Mouse (Mus musculus) heart, postnatal 36 days (tissue): Measurements from ENCODE around the gene Tubb5. TPM values are rescaled to one million over a fixed set of nuclear protein-coding genes. Genes with fewer than 3 reads are reported as not detected.
A peak's percentile ranks its signal among the peaks of the same experiment; 100 is the strongest.
"Not testable (repeated sequence)": the region's sequence is repeated elsewhere in the genome, so short reads cannot be mapped to it uniquely, and the experiment has no call there.

Source experiments
- DNase-seq, 2 experiments: peaks; one replicate each; pipeline ENCODE4 v3.0.0; 2021 to 2022
- intact Hi-C: fragments of 180-260 bp; cut with DNase I; formaldehyde crosslinking; loops from one replicate; pipeline ENCODE4 v1.15.1; 2025
- total RNA-seq, 2 experiments: library from RNA; stranded (reverse); gene quantifications; 2 replicates each; pipeline ENCODE4 v1.2.3; 2021

Gene Tubb5
- total RNA-seq, 2 experiments from 2014 or later, result 87.6 to 91.6 TPM

GRCm38 (mm10) chr17:35861198-35861857 lies 23.2 kb upstream of the Tubb5 start, which contains the start of gene Nrm:
Nrm (plus strand) TSS chr17:35861318.
- intact Hi-C loops, result loop anchor here (2.0 kb wide), 1 partner anchor 19 kb away; no protein-coding TSS in a partner anchor
- DNase-seq, result peak; percentile 91 to 98

GRCm38 (mm10) chr17:35860831-35861197 lies 22.7 kb upstream of the Tubb5 start:
- DNase-seq, result no peak

DNA sequence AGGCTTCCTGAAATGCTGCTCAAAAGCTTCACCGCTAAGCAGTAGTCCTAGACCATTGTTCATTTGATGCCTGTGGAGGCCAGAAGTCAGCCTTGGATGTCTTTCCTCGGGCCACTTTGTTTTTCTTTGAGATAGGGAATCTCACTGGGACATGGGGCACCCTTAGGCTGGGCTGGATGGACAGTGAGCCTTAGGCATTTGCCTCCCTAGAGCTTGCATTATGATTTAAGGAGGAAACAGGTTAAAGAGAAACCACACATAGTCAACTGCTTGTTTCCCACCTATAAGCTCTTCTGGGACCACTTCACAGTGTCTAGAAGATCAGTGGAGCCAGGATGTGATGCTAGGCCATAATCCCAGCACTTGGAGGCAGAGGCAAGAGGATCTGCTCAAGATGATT lies 21.7 kb upstream of the Tubb5 start:
- intact Hi-C loops, result loop anchor here (2.0 kb wide), 1 partner anchor 17 kb away; no protein-coding TSS in a partner anchor
- no peak for DNase-seq

More at GRCm38 (mm10) chr17:35860831-35861197, 22.7 kb upstream of the Tubb5 start:
- intact Hi-C loops, result loop anchor here (2.0 kb wide), 1 partner anchor 18 kb away; no protein-coding TSS in a partner anchor

DNA sequence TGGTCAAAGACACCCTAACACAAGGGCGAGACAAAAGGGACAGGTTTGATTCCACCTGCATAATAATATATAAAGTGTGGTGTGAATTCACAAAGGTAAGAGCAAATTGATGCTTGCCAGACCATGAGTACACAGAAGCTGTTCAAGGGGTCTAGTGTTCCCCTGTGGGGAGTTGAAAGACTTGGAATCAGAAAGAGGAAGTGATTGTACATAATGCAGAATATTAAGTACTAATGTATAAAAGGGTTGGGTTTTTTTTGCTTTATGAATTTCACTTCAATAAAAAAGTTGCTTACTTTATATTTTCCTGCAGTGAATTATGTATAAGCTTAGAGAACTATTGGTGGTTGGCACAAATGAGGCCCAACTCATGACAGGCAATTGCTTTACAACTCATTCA lies 21.3 kb upstream of the Tubb5 start:
- DNase-seq, result no peak
- intact Hi-C loops, result no loop called here

- DNase-seq, result no peak
- intact Hi-C loops, result no loop called here
Measured at GRCm38 (mm10) chr17:35850974-35851373, 12.9 kb upstream of the Tubb5 start.

GRCm38 (mm10) chr17:35848112-35848511 lies 10.0 kb upstream of the Tubb5 start:
- intact Hi-C loops, result no loop called here
- no peak for DNase-seq

- no peak for DNase-seq
- intact Hi-C loops, result loop anchor here (2.0 to 5.0 kb wide), 2 partner anchors 17 to 124 kb away; partner anchors contain the start of genes Abcf1 and Nrm
Measured at GRCm38 (mm10) chr17:35843514-35843913, 5.4 kb upstream of the Tubb5 start.

GRCm38 (mm10) chr17:35842006-35842405 lies 3.9 kb upstream of the Tubb5 start:
- no peak for DNase-seq
- intact Hi-C loops, result loop anchor here (2.0 to 5.0 kb wide), 2 partner anchors 19 to 125 kb away; partner anchors contain the start of genes Abcf1 and Nrm

DNA sequence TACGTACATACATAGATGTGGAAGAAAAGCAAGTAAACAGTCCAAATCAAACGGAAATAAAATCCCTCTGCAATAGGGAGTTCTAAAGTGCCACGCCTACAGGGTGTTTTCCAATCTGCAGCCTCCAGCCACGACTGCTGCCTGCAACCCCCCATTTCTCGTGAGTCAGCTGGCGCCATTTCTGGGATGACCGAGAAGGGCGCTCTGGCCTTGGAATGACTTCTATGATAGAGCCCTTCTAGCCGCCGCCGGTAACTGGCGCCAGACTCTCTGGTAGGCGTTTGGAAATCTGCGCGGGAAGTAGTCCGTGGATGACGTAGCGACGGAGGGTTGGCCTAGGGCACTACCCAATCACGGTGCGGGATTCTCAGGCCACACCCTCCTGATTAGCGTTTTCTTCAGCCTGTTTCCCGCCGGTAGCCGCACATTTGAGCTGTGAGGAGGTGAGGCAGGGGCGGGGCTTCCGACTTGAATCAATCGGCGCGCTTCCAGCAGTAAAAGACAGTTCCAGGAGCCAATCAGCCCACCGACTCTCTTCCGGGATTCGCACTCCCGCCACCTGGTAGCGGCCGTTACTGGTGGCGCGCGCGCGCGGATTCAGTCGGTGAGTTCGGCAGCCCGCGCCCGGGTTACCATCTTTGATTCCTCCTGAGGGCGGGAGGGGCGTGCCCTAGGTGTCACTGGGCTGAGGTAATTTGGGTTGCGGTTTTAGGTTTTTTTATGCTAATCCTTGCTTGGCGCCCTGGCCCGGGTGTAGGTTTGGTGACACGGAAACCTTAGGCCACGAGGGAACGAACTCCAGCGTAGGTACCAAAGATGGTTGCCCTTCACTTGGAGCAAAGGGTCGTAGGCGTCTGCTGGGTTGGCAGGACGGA lies 3.2 kb upstream of the Tubb5 start, which contains the start of gene Mdc1:
TSS of gene Mdc1 (plus strand) at position 440 of the 875 bp plus-strand sequence.
- intact Hi-C loops, result loop anchor here (5.0 kb wide), 1 partner anchor 126 kb away; the partner anchor contains the start of gene Abcf1
- DNase-seq, result peak; percentile 97

DNA sequence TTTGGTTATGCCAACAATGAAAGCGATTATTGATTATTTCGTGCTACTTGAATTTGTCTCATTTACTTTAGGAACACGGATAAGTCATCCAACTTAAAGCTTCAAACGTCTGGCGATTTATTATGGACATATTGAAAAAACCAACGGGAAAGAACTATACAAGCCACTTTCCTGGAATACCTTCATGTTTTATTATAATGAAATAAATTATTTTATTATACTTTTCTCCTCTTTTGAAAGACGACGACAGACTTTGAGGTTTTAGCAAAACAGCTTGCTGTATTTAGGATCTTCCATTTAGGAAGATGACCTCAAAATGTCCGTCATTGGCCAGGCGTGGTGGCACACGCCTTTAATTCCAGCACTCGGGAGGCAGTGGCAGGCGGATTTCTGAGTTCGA lies 2.5 kb upstream of the Tubb5 start:
- intact Hi-C loops, result loop anchor here (5.0 kb wide), 1 partner anchor 127 kb away; the partner anchor contains the start of gene Abcf1
- DNase-seq, result no peak

- intact Hi-C loops, DNase-seq: not testable (repeated sequence)
Measured at GRCm38 (mm10) chr17:35839002-35839401, 896 bp upstream of the Tubb5 start.

DNA sequence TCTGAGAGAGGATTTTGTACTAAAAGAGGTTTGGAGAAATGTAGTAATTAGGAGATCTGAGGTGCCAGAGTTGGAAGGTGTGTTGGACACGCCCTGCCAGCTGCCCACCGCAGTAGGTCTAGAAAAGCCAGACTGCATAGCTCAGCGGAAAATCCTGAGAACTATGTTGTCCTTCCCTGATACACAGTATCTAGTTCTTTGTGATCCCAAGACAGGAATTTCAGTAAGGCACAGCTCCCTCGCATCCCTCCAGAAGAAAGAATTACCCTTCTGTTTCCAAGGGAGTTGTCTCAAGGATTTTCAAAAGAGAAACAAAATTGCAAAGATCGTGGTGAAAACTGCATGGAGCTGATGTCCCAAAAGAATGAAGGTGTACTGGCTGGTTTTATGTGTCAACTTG lies 464 bp upstream of the Tubb5 start:
- intact Hi-C loops, result no loop called here
- DNase-seq, result peak in 1 of 2 experiments; percentile 17

DNA sequence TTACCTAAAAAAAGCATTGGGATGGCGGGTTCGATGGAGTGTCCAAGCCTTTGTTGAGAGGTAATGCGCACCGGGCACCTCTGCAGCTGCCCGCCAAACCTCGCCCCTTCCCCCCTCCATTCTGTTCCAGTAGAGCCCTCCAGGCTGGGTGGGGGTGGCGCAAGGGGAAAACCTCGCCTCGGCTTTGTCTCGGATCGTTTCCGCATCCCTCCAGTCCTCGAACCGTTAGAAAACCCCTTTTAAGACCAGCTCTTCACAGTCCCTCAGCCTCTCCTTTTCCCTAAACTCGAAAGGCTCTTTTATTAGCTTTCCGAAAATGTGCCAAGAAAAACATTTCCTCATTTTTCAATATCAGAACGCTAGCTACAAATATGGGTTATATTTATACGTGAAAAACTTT lies 619 bp downstream of the Tubb5 start:
- intact Hi-C loops, result loop anchor here (2.0 kb wide), 1 partner anchor 79 kb away; the partner anchor contains the start of genes Mrps18b and Ppp1r10
- peak; percentile 50 to 61 for DNase-seq

GRCm38 (mm10) chr17:35836991-35837422 lies 1.1 kb downstream of the Tubb5 start:
- DNase-seq, result peak; percentile 87 to 89
- intact Hi-C loops, result loop anchor here (1.0 to 2.0 kb wide), 2 partner anchors 36 to 80 kb away; partner anchors contain the start of genes Mrps18b and Ppp1r10

GRCm38 (mm10) chr17:35836178-35836965 lies 1.7 kb downstream of the Tubb5 start:
- peak; percentile 86 for DNase-seq
- intact Hi-C loops, result loop anchor here (1.0 to 2.0 kb wide), 2 partner anchors 37 to 80 kb away; partner anchors contain the start of genes Mrps18b and Ppp1r10

- intact Hi-C loops, result loop anchor here (1.0 to 2.0 kb wide), 2 partner anchors 38 to 81 kb away; partner anchors contain the start of genes Mrps18b and Ppp1r10
- DNase-seq, result no peak
Measured at GRCm38 (mm10) chr17:35835424-35836140, 2.5 kb downstream of the Tubb5 start.

GRCm38 (mm10) chr17:35834696-35835422 lies 3.2 kb downstream of the Tubb5 start:
- intact Hi-C loops, result no loop called here
- no peak for DNase-seq

GRCm38 (mm10) chr17:35833894-35834293 lies 4.2 kb downstream of the Tubb5 start:
- intact Hi-C loops, result no loop called here
- no peak for DNase-seq
